Mouse (Mus musculus): Measurements from ENCODE around the gene Adss.

- TF ChIP-seq CTCF (IDR thresholded peaks at IDR 0.05; ENCODE audit: low read depth) = no peak
- no peak for TF ChIP-seq EP300 (IDR thresholded peaks at IDR 0.05; ENCODE audit: low read depth)
Measured at GRCm38 (mm10) chr1:177729043-177730024, 67.0 kb downstream of the Adss start, which contains the start of gene 1700016C15Rik.

Data from heart, postnatal 0 days (tissue).